Mouse (Mus musculus) liver, embryonic 13.5 days (tissue): ENCODE measurements around the gene Itgb4. TPM values are rescaled to one million over a fixed set of nuclear protein-coding genes. Genes with fewer than 3 reads are reported as not detected.
A peak's percentile ranks its signal among the peaks of the same experiment; 100 is the strongest.

Experiments
- ATAC-seq: fragments of 200-750 bp; cut with Nextera tagmentation; 2 replicates; pipeline ENCODE4 v1.8.0; 2017; ENCODE audit warnings: low read depth, mild to moderate bottlenecking, moderate number of reproducible peaks, moderate library complexity
- DNase-seq: peaks from one replicate; pipeline ENCODE4 v3.0.0; 2022
- H3K27ac ChIP-seq: fragments of 300-500 bp; sonication (generic); 2 replicates; pipeline ENCODE4 v1.5.1; 2015; ENCODE audit warnings: moderate library complexity, mild to moderate bottlenecking, inconsistent platforms
- H3K27me3 ChIP-seq: fragments of 300-500 bp; sonication (generic); 2 replicates; pipeline ENCODE4 v1.6.1; 2015; ENCODE audit warnings: mild to moderate bottlenecking, inconsistent platforms
- H3K36me3 ChIP-seq: fragments of 300-500 bp; sonication (generic); 2 replicates; pipeline ENCODE4 v1.6.1; 2015; ENCODE audit warnings: mild to moderate bottlenecking, inconsistent platforms
- H3K4me1 ChIP-seq: fragments of 300-500 bp; sonication (generic); replicated peaks from 2 replicates; pipeline ENCODE4 v1.6.1; 2015; ENCODE audit warnings: inconsistent platforms
- H3K4me2 ChIP-seq: fragments of 300-500 bp; sonication (generic); 2 replicates; pipeline ENCODE4 v1.6.1; 2015; ENCODE audit warnings: inconsistent platforms, mild to moderate bottlenecking, moderate library complexity
- H3K4me3 ChIP-seq: fragments of 300-500 bp; sonication (generic); replicated peaks from 2 replicates; pipeline ENCODE4 v1.5.1; 2015; ENCODE audit warnings: mild to moderate bottlenecking, inconsistent platforms
- H3K9ac ChIP-seq: fragments of 300-500 bp; sonication (generic); 2 replicates; pipeline ENCODE4 v1.6.1; 2015; ENCODE audit warnings: mild to moderate bottlenecking, inconsistent platforms
- H3K9me3 ChIP-seq: fragments of 300-500 bp; sonication (generic); replicated peaks from 2 replicates; pipeline ENCODE4 v1.6.1; 2016; ENCODE audit warnings: inconsistent platforms
- WGBS: fragments of 180-500 bp; shearing (Covaris S2); methylation state at CpG from one replicate; pipeline ENCODE4 v1.1.7; 2015; ENCODE audit not compliant: insufficient replicate concordance; 5-methylcytosine and 5-hydroxymethylcytosine counted together
- polyA plus RNA-seq: library from polyadenylated mRNA; unstranded; fragments of >200 nt; fragmentation: Nextera tagmentation; extraction: Ambion mirVana; gene quantifications from 2 replicates; pipeline ENCODE4 v1.2.1, GENCODE M21; 2015

The Itgb4 gene
- 0.23 and 0.25 TPM in 2 replicates for polyA plus RNA-seq

GRCm38 (mm10) chr11:115974309-115975082 is at the start of gene Itgb4:
Itgb4 (plus strand) TSS chr11:115974709.
- peak; percentile 50; the same call in 1 of the 2 replicates for ATAC-seq
- no peaks in the 10 kb centered on the region for H3K9me3 ChIP-seq
- no peak within 1 kb of the TSS for H3K27ac ChIP-seq
- peak within 1 kb of the TSS; percentile 36; the same call in 1 of the 2 replicates for H3K9ac ChIP-seq
- H3K4me2 ChIP-seq: peak within 1 kb of the TSS; percentile 68
- H3K4me1 ChIP-seq: peaks cover 20% of the 10 kb centered on the region
- no peaks in the 10 kb centered on the region for H3K36me3 ChIP-seq
- WGBS: 11% methylated on average over 57 of the region's 58 CpGs
- DNase-seq: no peak
- H3K4me3 ChIP-seq: peak within 1 kb of the TSS; percentile 51
- peaks cover 63% of the 10 kb centered on the region for H3K27me3 ChIP-seq

DNA sequence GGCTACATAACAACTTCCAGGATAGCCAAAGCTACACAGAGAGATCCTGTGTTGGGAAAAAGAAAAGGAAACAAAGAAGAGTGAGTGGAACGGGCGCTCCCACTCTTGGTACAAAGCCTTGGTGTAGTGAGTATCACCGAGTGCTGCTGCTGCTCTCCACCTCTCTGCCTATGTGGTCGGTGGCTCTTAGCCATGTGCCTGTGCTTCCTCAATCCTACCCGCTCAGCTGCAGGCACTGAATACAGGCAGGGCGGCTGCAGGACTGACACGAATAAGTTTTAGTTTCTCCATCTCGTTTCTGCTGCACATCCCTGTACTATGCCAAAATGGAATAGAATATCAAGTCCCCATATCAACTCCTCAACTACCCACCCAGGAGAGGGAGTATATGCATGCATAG is 45.5 kb upstream of the Itgb4 start:
- Histone ChIP-seq H3K36me3 (peaks cover 40% of the 10 kb centered on the region), H3K27ac (no peak overlapping the region), H3K9ac (no peak overlapping the region), H3K4me3 (no peak overlapping the region), H3K27me3 (no peaks in the 10 kb centered on the region), H3K9me3 (no peaks in the 10 kb centered on the region), H3K4me1 (peaks cover 23% of the 10 kb centered on the region), H3K4me2 (no peak overlapping the region)
- ATAC-seq: no peak
- DNase-seq: no peak
- WGBS: 85% methylated on average over 8 of the region's 8 CpGs

GRCm38 (mm10) chr11:115929818-115930217 is 44.7 kb upstream of the Itgb4 start:
- WGBS: 65% methylated on average over 3 of the region's 3 CpGs
- H3K9me3 ChIP-seq: no peaks in the 10 kb centered on the region
- DNase-seq: no peak
- H3K27me3 ChIP-seq: no peaks in the 10 kb centered on the region
- peaks cover 35% of the 10 kb centered on the region for H3K36me3 ChIP-seq
- no peak overlapping the region for H3K4me2 ChIP-seq
- no peak overlapping the region for H3K27ac ChIP-seq
- H3K4me3 ChIP-seq: no peak overlapping the region
- no peak overlapping the region for H3K9ac ChIP-seq
- peaks cover 31% of the 10 kb centered on the region for H3K4me1 ChIP-seq
- ATAC-seq: no peak

- Histone ChIP-seq H3K4me1 (peaks cover 39% of the 10 kb centered on the region), H3K36me3 (peaks cover 40% of the 10 kb centered on the region), H3K9me3 (no peaks in the 10 kb centered on the region), H3K27ac (no peak overlapping the region), H3K4me3 (0 out of 2 replicates have a peak overlapping the region, but pooled peaks have one; percentile 92), H3K9ac (no peak overlapping the region), H3K4me2 (peak overlapping the region; percentile 91; the same call in 1 of the 2 replicates), H3K27me3 (no peaks in the 10 kb centered on the region)
- WGBS: 44% methylated on average over 3 of the region's 3 CpGs
- DNase-seq: no peak
- ATAC-seq: no peak
These were observed 43.3 kb upstream of the Itgb4 start for GRCm38 (mm10) chr11:115931235-115931634.

- under 1% methylated on average over 28 of the region's 28 CpGs for WGBS
- ATAC-seq: peak; percentile 98
- no peaks in the 10 kb centered on the region for H3K9me3 ChIP-seq
- no peaks in the 10 kb centered on the region for H3K27me3 ChIP-seq
- peak within 1 kb of the TSS; percentile 51 for H3K27ac ChIP-seq
- peaks cover 39% of the 10 kb centered on the region for H3K4me1 ChIP-seq
- H3K4me2 ChIP-seq: peak within 1 kb of the TSS; percentile 91
- peaks cover 43% of the 10 kb centered on the region for H3K36me3 ChIP-seq
- H3K9ac ChIP-seq: peak within 1 kb of the TSS; percentile 87
- peak; percentile 95 for DNase-seq
- H3K4me3 ChIP-seq: peak within 1 kb of the TSS; percentile 92
These were observed 41.3 kb upstream of the Itgb4 start, which contains the start of the genes Sap30bp and Recql5 for GRCm38 (mm10) chr11:115933108-115933746. Sap30bp (plus strand) TSS chr11:115933282. Recql5 (minus strand) TSS chr11:115933477.

DNA sequence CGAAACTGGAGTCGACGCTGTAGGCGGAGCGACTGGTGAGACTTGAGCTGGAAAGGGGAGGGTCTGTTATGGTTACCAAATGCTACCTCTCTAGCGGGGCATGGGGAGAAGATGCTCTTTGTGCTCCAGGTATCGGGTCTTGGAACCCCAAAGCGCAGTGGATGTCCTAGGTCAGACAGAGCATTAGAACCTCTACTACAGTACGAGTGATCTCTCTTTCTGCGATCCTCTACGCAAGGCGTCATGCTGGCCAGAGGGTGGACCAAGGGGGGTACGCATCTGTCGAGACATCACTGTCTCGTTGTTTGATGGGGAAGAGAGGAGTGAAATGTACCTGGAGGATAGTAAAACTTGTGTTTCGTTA is 40.8 kb upstream of the Itgb4 start:
- Histone ChIP-seq H3K27me3 (no peaks in the 10 kb centered on the region), H3K9me3 (no peaks in the 10 kb centered on the region), H3K9ac (peak overlapping the region; percentile 87), H3K36me3 (peaks cover 41% of the 10 kb centered on the region), H3K27ac (peak overlapping the region; percentile 51; the same call in 1 of the 2 replicates), H3K4me1 (peaks cover 39% of the 10 kb centered on the region), H3K4me2 (peak overlapping the region; percentile 86), H3K4me3 (peak overlapping the region; percentile 92)
- ATAC-seq (peak; percentile 45), DNase-seq (no peak)
- under 1% methylated on average over 16 of the region's 16 CpGs for WGBS

GRCm38 (mm10) chr11:115939690-115940329 is 34.7 kb upstream of the Itgb4 start:
- no peaks in the 10 kb centered on the region for H3K27me3 ChIP-seq
- WGBS: 14% methylated on average over 6 of the region's 6 CpGs
- no peaks in the 10 kb centered on the region for H3K9me3 ChIP-seq
- no peak overlapping the region for H3K4me2 ChIP-seq
- no peak overlapping the region for H3K27ac ChIP-seq
- H3K4me3 ChIP-seq: no peak overlapping the region
- peaks cover 15% of the 10 kb centered on the region for H3K4me1 ChIP-seq
- H3K36me3 ChIP-seq: peaks cover 87% of the 10 kb centered on the region
- DNase-seq (peak; percentile 34), ATAC-seq (peak; percentile 72)
- no peak overlapping the region for H3K9ac ChIP-seq

DNA sequence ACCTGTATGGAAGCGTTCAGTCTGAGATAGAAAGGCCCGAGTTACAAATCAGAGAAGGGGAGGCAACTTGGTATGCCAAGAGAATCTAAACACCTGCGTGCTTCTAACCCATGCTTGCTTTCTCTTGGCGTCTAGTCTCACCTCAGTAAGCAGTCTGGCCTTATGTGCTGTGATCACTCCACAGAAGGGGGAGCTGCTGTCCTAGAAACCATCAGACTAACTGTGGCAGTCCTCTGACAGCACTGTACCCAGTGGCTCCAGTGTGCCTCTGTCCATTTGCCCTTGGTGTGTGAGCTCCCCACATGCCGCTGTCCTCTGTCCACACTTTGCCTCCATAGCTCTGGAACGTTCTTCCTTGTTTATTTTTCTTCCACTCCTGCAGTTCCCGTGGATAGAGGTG is 32.5 kb upstream of the Itgb4 start:
- Histone ChIP-seq H3K27ac (no peak overlapping the region), H3K4me3 (no peak overlapping the region), H3K9me3 (no peaks in the 10 kb centered on the region), H3K27me3 (no peaks in the 10 kb centered on the region), H3K4me1 (peaks cover 7% of the 10 kb centered on the region), H3K4me2 (no peak overlapping the region), H3K36me3 (peaks cover 88% of the 10 kb centered on the region), H3K9ac (no peak overlapping the region)
- WGBS: 85% methylated on average over 7 of the region's 7 CpGs
- no peak for ATAC-seq
- DNase-seq: no peak

DNA sequence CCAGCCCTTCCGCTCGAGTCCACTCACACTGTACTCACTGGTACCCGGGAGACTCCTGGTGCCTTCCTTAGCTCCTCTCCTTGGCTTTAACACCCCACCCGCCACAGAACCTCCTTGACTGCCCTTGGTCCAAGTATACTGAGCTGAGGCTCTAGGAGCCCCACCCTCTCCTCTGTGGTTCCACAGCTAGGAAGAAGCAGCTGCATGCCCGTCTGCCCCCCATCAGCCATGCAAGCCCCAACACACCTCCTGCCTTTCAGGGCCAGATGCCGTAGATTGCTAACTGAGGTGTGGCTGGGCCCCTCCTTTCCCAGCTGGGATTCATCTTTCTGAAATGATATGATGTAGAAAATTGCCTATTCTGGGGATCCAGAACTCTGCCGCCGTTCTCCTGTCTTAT is 29.3 kb upstream of the Itgb4 start:
- ATAC-seq: no peak

GRCm38 (mm10) chr11:115946221-115946828 is 28.2 kb upstream of the Itgb4 start:
- Histone ChIP-seq H3K4me3 (no peak overlapping the region), H3K27ac (no peak overlapping the region), H3K9me3 (no peaks in the 10 kb centered on the region), H3K4me1 (no peaks in the 10 kb centered on the region), H3K9ac (no peak overlapping the region), H3K27me3 (no peaks in the 10 kb centered on the region), H3K36me3 (peaks cover 86% of the 10 kb centered on the region), H3K4me2 (no peak overlapping the region)
- 85% methylated on average over 9 of the region's 9 CpGs for WGBS
- DNase-seq: no peak
- no peak for ATAC-seq

More for the DNA sequence above, 29.3 kb upstream of the Itgb4 start:
- WGBS: 82% methylated on average over 8 of the region's 8 CpGs
- H3K36me3 ChIP-seq: peaks cover 85% of the 10 kb centered on the region
- no peak overlapping the region for H3K4me3 ChIP-seq
- no peaks in the 10 kb centered on the region for H3K9me3 ChIP-seq
- no peaks in the 10 kb centered on the region for H3K27me3 ChIP-seq
- H3K9ac ChIP-seq: no peak overlapping the region
- DNase-seq: no peak
- H3K4me1 ChIP-seq: peaks cover 2% of the 10 kb centered on the region; the same call in 1 of the 2 replicates
- H3K27ac ChIP-seq: no peak overlapping the region
- H3K4me2 ChIP-seq: no peak overlapping the region

GRCm38 (mm10) chr11:115948316-115948715 is 26.2 kb upstream of the Itgb4 start:
- Histone ChIP-seq H3K27me3 (no peaks in the 10 kb centered on the region), H3K9ac (no peak overlapping the region), H3K4me2 (no peak overlapping the region), H3K4me3 (no peak overlapping the region), H3K36me3 (peaks cover 90% of the 10 kb centered on the region), H3K9me3 (no peaks in the 10 kb centered on the region), H3K4me1 (no peaks in the 10 kb centered on the region), H3K27ac (no peak overlapping the region)
- 83% methylated on average over 9 of the region's 9 CpGs for WGBS
- no peak for ATAC-seq
- DNase-seq: no peak
